Mouse (Mus musculus) liver, postnatal 0 days (tissue): ENCODE results near the gene Prex1.

Source experiments
- CTCF ChIP-seq: sonication (generic); IDR thresholded peaks from 2 replicates; pipeline ENCODE4 v1.5.1; 2016; ENCODE audit warnings: antibody characterized with exemption, low read depth
- EP300 ChIP-seq: IDR thresholded peaks from 2 replicates; pipeline ENCODE4 v1.6.1; 2016; ENCODE audit warnings: antibody characterized with exemption, low read depth, mild to moderate bottlenecking

DNA sequence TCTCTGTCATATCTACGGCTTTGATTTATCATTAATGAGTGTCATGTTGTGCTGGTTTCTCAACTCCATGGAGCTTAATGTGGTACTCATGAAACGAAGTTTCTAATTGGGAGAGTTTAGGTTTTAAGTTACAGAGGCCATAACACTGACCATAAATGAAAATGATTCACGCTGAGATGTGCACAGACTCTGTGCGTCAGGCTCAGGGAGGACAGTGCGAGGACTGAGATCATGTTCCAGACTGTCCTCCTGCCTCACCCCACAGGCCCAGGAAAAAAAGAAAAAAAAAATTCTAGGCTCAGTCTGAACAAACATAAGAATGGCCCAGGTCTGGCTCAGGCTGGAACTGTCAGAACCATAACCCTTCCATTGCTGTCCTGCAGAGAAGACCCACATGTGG lies 133.8 kb downstream of the Prex1 start:
- TF ChIP-seq CTCF = no peak
- no peak for TF ChIP-seq EP300
